ENCODE assay signal across 7 mouse cellular contexts in genomic region chr8:117261702-117262101, GRCm38 (mm10). TPM values are rescaled to one million over a fixed set of nuclear protein-coding genes. Genes with fewer than 3 reads are reported as not detected.
DNase-seq lines count a peak whose midpoint lies in the region; ATAC-seq and TF ChIP-seq lines count a peak whose summit lies in the region.

No protein-coding gene starts in this region.

- peak overlapping the region; percentile 83 for H3K4me2 ChIP-seq in hindbrain, embryonic 15.5 days
- peak overlapping the region; percentile 96 for H3K4me2 ChIP-seq in midbrain, embryonic 14.5 days (ENCODE audit: low read length)

- H3K36me3 ChIP-seq in E14TG2a.4 (ENCODE audit: insufficient read depth, low read length), result peaks cover 12% of the 10 kb centered on the region; the same call in 1 of the 2 replicates
- no peaks in the 10 kb centered on the region for H3K36me3 ChIP-seq in hindbrain, embryonic 15.5 days
- H3K36me3 ChIP-seq in midbrain, embryonic 14.5 days (ENCODE audit: control insufficient read depth, insufficient read depth, low read length), result no peaks in the 10 kb centered on the region

- H3K9me3 ChIP-seq in E14TG2a.4 (ENCODE audit: low read length), result no peaks in the 10 kb centered on the region
- no peaks in the 10 kb centered on the region for H3K9me3 ChIP-seq in hindbrain, embryonic 15.5 days
- no peaks in the 10 kb centered on the region for H3K9me3 ChIP-seq in midbrain, embryonic 14.5 days (ENCODE audit: control insufficient read depth, low read length)

- DNase-seq in T-cell, adult 2 months (ENCODE audit: low spot score), result peak; percentile 16
- DNase-seq in midbrain, embryonic 14.5 days, result no peak
- no peak for DNase-seq in heart, adult 18-20 months
- no peak for DNase-seq in left cerebral cortex, postnatal 25 days (ENCODE audit: low spot score in 2 of 2)
- no peak for DNase-seq in left cerebral cortex, postnatal 14 days (ENCODE audit: low spot score in 2 of 2)

- TF ChIP-seq CTCF in E14TG2a.4 (conservative IDR thresholded peaks at IDR 0.05; ENCODE audit: low read length), result no peak

- peak overlapping the region; percentile 95 for H3K27ac ChIP-seq in hindbrain, embryonic 15.5 days (replicated peaks)
- peak overlapping the region; percentile 94; the same call in 1 of the 2 replicates for H3K27ac ChIP-seq in midbrain, embryonic 14.5 days (replicated peaks; ENCODE audit: low read depth, low read length)

- H3K27me3 ChIP-seq in E14TG2a.4 (ENCODE audit: insufficient read depth, low read length), result peaks cover 2% of the 10 kb centered on the region; the same call in 1 of the 2 replicates
- no peaks in the 10 kb centered on the region for H3K27me3 ChIP-seq in hindbrain, embryonic 15.5 days
- no peaks in the 10 kb centered on the region for H3K27me3 ChIP-seq in midbrain, embryonic 14.5 days (ENCODE audit: control insufficient read depth, insufficient read depth, low read length)

- 13% methylated on average over 9 of the region's 9 CpGs for WGBS in hindbrain, embryonic 15.5 days
- 8% methylated on average over 9 of the region's 9 CpGs for WGBS in midbrain, embryonic 14.5 days

- intact Hi-C loops in left cerebral cortex, postnatal 25 days (cut with DNase I), result no loop called here
- intact Hi-C loops in left cerebral cortex, postnatal 14 days (cut with DNase I), result no loop called here

- ATAC-seq in hindbrain, embryonic 15.5 days (ENCODE audit: low FRiP score, low read depth), result no peak
- no peak for ATAC-seq in midbrain, embryonic 14.5 days (ENCODE audit: low FRiP score, low TSS enrichment)

- H3K4me3 ChIP-seq in E14TG2a.4 (replicated peaks; ENCODE audit: low read length), result peak overlapping the region; percentile 10; the same call in 1 of the 2 replicates
- H3K4me3 ChIP-seq in hindbrain, embryonic 15.5 days, result peak overlapping the region; percentile 92
- H3K4me3 ChIP-seq in midbrain, embryonic 14.5 days (replicated peaks; ENCODE audit: low read depth, low read length), result peak overlapping the region; percentile 96

- H3K9ac ChIP-seq in hindbrain, embryonic 15.5 days, result peak overlapping the region; percentile 97
- peak overlapping the region; percentile 99 for H3K9ac ChIP-seq in midbrain, embryonic 14.5 days (replicated peaks; ENCODE audit: low read length)

- peaks cover 85% of the 10 kb centered on the region for H3K4me1 ChIP-seq in E14TG2a.4 (replicated peaks; ENCODE audit: low read depth, low read length)
- H3K4me1 ChIP-seq in hindbrain, embryonic 15.5 days (replicated peaks), result peaks cover 57% of the 10 kb centered on the region
- H3K4me1 ChIP-seq in midbrain, embryonic 14.5 days (ENCODE audit: control insufficient read depth, insufficient read depth, low read length), result peaks cover 37% of the 10 kb centered on the region

RNA-seq across cellular contexts. Expression of gene Cmip, which starts 4.8 kb away (rescaled TPM):
- 184 and 203 TPM in 2 replicates for polyA plus RNA-seq in hindbrain, embryonic 15.5 days (2015; fragmentation: Nextera tagmentation; extraction: Ambion mirVana)
- 106 and 128 TPM in 2 replicates for polyA plus RNA-seq in midbrain, embryonic 14.5 days (2014; fragmentation: Nextera tagmentation; extraction: Ambion mirVana)
- total RNA-seq in heart, adult 18-20 months (2021), result 10 to 100 TPM; 17.6 to 22.3 TPM
- 100 to 1,000 TPM; 325 to 362 TPM for total RNA-seq in left cerebral cortex, postnatal 25 days (2021)
- 100 to 1,000 TPM; 358 to 375 TPM for total RNA-seq in left cerebral cortex, postnatal 14 days (2021)

Comparison
In these comparisons a context has a peak if more than half of its experiments do, and no peak if none do; other contexts are left out.
1. H3K4me3 ChIP-seq: peak in every context shown above with its lines; median percentile 96 in midbrain, embryonic 14.5 days; 92 in hindbrain, embryonic 15.5 days; 10 in E14TG2a.4.
2. RNA of gene Cmip, which starts 4.8 kb away (total RNA-seq): 358 to 375 TPM in left cerebral cortex, postnatal 14 days and 325 to 362 TPM in left cerebral cortex, postnatal 25 days; 17.6 to 22.3 TPM in heart, adult 18-20 months; every median in the first group is over 10 times any median in the second.